In the genomic region with DNA sequence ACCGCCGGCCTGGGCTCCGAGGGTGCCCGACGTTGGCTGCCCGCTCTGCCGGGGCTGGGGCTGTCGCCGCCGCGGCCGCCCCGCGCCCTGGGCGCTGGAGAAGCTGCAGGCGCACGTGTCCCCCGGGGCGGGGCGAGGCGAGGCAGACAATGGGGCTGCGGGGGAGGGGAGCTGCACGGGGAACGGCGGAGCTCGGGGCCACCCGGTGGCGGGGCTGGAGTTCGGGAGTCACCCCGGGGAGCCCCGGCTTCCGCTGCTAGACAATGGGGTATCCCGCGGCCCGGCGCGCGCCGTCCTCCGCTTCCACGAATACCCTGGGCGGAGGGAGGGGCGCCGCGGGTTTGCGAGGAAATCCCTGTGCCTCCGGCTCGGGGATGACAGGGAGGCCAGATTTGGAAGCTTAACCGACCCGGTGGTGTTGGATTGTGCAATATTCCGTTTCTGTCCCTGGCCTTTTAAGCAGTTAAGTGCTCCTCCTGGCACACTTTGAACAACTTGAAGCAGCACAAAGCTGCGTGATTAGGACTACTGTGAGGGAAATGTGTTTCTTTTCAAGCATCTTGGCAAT, we compare ENCODE assay signal across 8 mouse cellular contexts. TPM values are rescaled to one million over a fixed set of nuclear protein-coding genes. Genes with fewer than 3 reads are reported as not detected.
DNase-seq lines count a peak whose midpoint lies in the region; ATAC-seq and TF ChIP-seq lines count a peak whose summit lies in the region.

No protein-coding gene starts in this region.

- H3K9me3 ChIP-seq in hindbrain, embryonic 15.5 days, result no peaks in the 10 kb centered on the region
- H3K9me3 ChIP-seq in limb, embryonic 13.5 days, result no peaks in the 10 kb centered on the region

- peak overlapping the region; percentile 82 for H3K9ac ChIP-seq in hindbrain, embryonic 15.5 days
- H3K9ac ChIP-seq in limb, embryonic 13.5 days, result peak overlapping the region; percentile 84

- H3K4me1 ChIP-seq in hindbrain, embryonic 15.5 days (replicated peaks), result peaks cover 31% of the 10 kb centered on the region
- peaks cover 17% of the 10 kb centered on the region for H3K4me1 ChIP-seq in limb, embryonic 13.5 days
- H3K4me1 ChIP-seq in thymus, adult 2 months (replicated peaks; ENCODE audit: control insufficient read depth, insufficient read depth, low read length), result no peaks in the 10 kb centered on the region

- no peak for ATAC-seq in hindbrain, embryonic 15.5 days (ENCODE audit: low FRiP score, low read depth)
- ATAC-seq in limb, embryonic 13.5 days (ENCODE audit: low FRiP score, low read depth), result no peak

- H3K4me2 ChIP-seq in hindbrain, embryonic 15.5 days, result peak overlapping the region; percentile 70
- peak overlapping the region; percentile 62 for H3K4me2 ChIP-seq in limb, embryonic 13.5 days (replicated peaks)

- no peaks in the 10 kb centered on the region for H3K36me3 ChIP-seq in hindbrain, embryonic 15.5 days
- peaks cover 5% of the 10 kb centered on the region; the same call in 1 of the 2 replicates for H3K36me3 ChIP-seq in limb, embryonic 13.5 days
- H3K36me3 ChIP-seq in thymus, adult 2 months (ENCODE audit: control insufficient read depth, insufficient read depth, low read length), result peaks cover under 1% of the 10 kb centered on the region; the same call in 1 of the 2 replicates

- WGBS in hindbrain, embryonic 15.5 days, result under 1% methylated on average over 32 of the region's 52 CpGs
- 0% methylated on average over 44 of the region's 52 CpGs for WGBS in limb, embryonic 13.5 days
- WGBS in thymus, adult 2 months, result under 1% methylated on average over 52 of the region's 52 CpGs

- TF ChIP-seq CTCF in thymus, adult 2 months (IDR thresholded peaks at IDR 0.05; ENCODE audit: borderline replicate concordance, control insufficient read depth, extremely low read depth, insufficient read depth, low read length, poor library complexity), result 0 out of 2 replicates have a peak, but pooled peaks have one; percentile 16

- H3K27me3 ChIP-seq in hindbrain, embryonic 15.5 days, result no peaks in the 10 kb centered on the region
- H3K27me3 ChIP-seq in limb, embryonic 13.5 days, result no peaks in the 10 kb centered on the region
- H3K27me3 ChIP-seq in thymus, adult 2 months (ENCODE audit: control insufficient read depth, insufficient read depth, low read length), result no peaks in the 10 kb centered on the region

- H3K4me3 ChIP-seq in hindbrain, embryonic 15.5 days, result peak overlapping the region; percentile 93
- H3K4me3 ChIP-seq in limb, embryonic 13.5 days, result peak overlapping the region; percentile 99
- H3K4me3 ChIP-seq in thymus, adult 2 months (ENCODE audit: control insufficient read depth, insufficient read depth, low read length), result peak overlapping the region; percentile 56

- H3K27ac ChIP-seq in hindbrain, embryonic 15.5 days (replicated peaks), result peak overlapping the region; percentile 100
- H3K27ac ChIP-seq in limb, embryonic 13.5 days, result peak overlapping the region; percentile 98
- peak overlapping the region; percentile 14; the same call in 1 of the 2 replicates for H3K27ac ChIP-seq in thymus, adult 2 months (ENCODE audit: control insufficient read depth, insufficient read depth, low read length)

- no peak for TF ChIP-seq POLR2A in thymus, adult 2 months (IDR thresholded peaks at IDR 0.05; ENCODE audit: control insufficient read depth, extremely low read depth, insufficient read depth, low read length, poor library complexity)

- peak; percentile 76 for DNase-seq in ovary, postnatal 14 days (ENCODE audit: low spot score)
- DNase-seq in ovary, adult 18-20 months (ENCODE audit: low spot score), result no peak
- DNase-seq in cerebellum, adult 9-10 months, result peak; percentile 88
- peak; percentile 73 to 76 for DNase-seq in frontal cortex, postnatal 25 days (ENCODE audit: low spot score in 2 of 2)
- peak; percentile 52 to 73 for DNase-seq in monocyte, adult 2 months (ENCODE audit: low read depth in 1 of 2, low spot score in 2 of 2)
- peak; percentile 88 for DNase-seq in thymus, adult 2 months

RNA-seq across cellular contexts. Expression of gene Syncrip, which starts 0.5 kb away (rescaled TPM):
- 71.2 and 77.0 TPM in 2 replicates for polyA plus RNA-seq in hindbrain, embryonic 15.5 days (2015; fragmentation: Nextera tagmentation; extraction: Ambion mirVana)
- polyA plus RNA-seq in limb, embryonic 13.5 days (2015; fragmentation: Nextera tagmentation; extraction: Ambion mirVana), result 114 TPM in 2 replicates
- polyA plus RNA-seq in thymus, adult 2 months (2012; rRNA removed), result 12.4 and 15.9 TPM in 2 replicates

RNA-seq across cellular contexts. Expression of gene Gm20537, which starts 26.5 kb away (rescaled TPM):
- polyA plus RNA-seq in hindbrain, embryonic 15.5 days (2015; fragmentation: Nextera tagmentation; extraction: Ambion mirVana), result 0.49 and 0.57 TPM in 2 replicates
- polyA plus RNA-seq in limb, embryonic 13.5 days (2015; fragmentation: Nextera tagmentation; extraction: Ambion mirVana), result 0.41 and 0.94 TPM in 2 replicates
- polyA plus RNA-seq in thymus, adult 2 months (2012; rRNA removed), result 1.1 and 1.3 TPM in 2 replicates

RNA-seq across cellular contexts. Expression of gene Snx14, which starts 44.2 kb away (rescaled TPM):
- polyA plus RNA-seq in hindbrain, embryonic 15.5 days (2015; fragmentation: Nextera tagmentation; extraction: Ambion mirVana), result 34.0 and 36.0 TPM in 2 replicates
- polyA plus RNA-seq in limb, embryonic 13.5 days (2015; fragmentation: Nextera tagmentation; extraction: Ambion mirVana), result 21.9 and 22.8 TPM in 2 replicates
- 10.3 and 10.6 TPM in 2 replicates for polyA plus RNA-seq in thymus, adult 2 months (2012; rRNA removed)

Comparison
In these comparisons a context has a peak if more than half of its experiments do, and no peak if none do; other contexts are left out.
1. H3K27ac ChIP-seq: peak in every context shown above with its lines; median percentile 100 in hindbrain, embryonic 15.5 days; 98 in limb, embryonic 13.5 days; 14 in thymus, adult 2 months.